Mouse (Mus musculus) heart, postnatal 0 days (tissue): ENCODE measurements around the gene Mtmr3. TPM values are rescaled to one million over a fixed set of nuclear protein-coding genes. Genes with fewer than 3 reads are reported as not detected.

ENCODE experiments used
- ATAC-seq: fragments of 200-750 bp; cut with Nextera tagmentation; 2 replicates; pipeline ENCODE4 v1.8.0; 2017; ENCODE audit warnings: low read depth, moderate number of reproducible peaks, moderate library complexity; ENCODE audit not compliant: insufficient read depth
- DNase-seq: peaks from one replicate; pipeline ENCODE4 v3.0.0-alpha.2; 2016; ENCODE audit warnings: low spot score
- H3K27ac ChIP-seq: fragments of 300-500 bp; sonication (generic); 2 replicates; pipeline ENCODE4 v1.5.1; 2014; ENCODE audit warnings: low read depth, mild to moderate bottlenecking
- H3K27me3 ChIP-seq: fragments of 300-500 bp; sonication (generic); 2 replicates; pipeline ENCODE4 v1.6.1; 2014; ENCODE audit warnings: low read length, mixed read lengths; ENCODE audit not compliant: control insufficient read depth, insufficient read depth
- H3K36me3 ChIP-seq: fragments of 300-500 bp; sonication (generic); replicated peaks from 2 replicates; pipeline ENCODE4 v1.6.1; 2014; ENCODE audit warnings: low read length, mixed read lengths; ENCODE audit not compliant: control insufficient read depth, insufficient read depth
- H3K4me1 ChIP-seq: fragments of 300-500 bp; sonication (generic); 2 replicates; pipeline ENCODE4 v1.6.1; 2014; ENCODE audit warnings: antibody characterized with exemption; ENCODE audit not compliant: control insufficient read depth, insufficient read depth
- H3K4me2 ChIP-seq: fragments of 300-500 bp; sonication (generic); 2 replicates; pipeline ENCODE4 v1.6.1; 2014; ENCODE audit warnings: low read depth, mild to moderate bottlenecking, low read length, moderate library complexity
- H3K4me3 ChIP-seq: fragments of 300-500 bp; sonication (generic); 2 replicates; pipeline ENCODE4 v1.5.1; 2014; ENCODE audit warnings: low read depth, low read length
- H3K9ac ChIP-seq: fragments of 300-500 bp; sonication (generic); replicated peaks from 2 replicates; pipeline ENCODE4 v1.6.1; 2014; ENCODE audit warnings: low read depth, low read length, mixed read lengths
- H3K9me3 ChIP-seq: fragments of 300-500 bp; sonication (generic); replicated peaks from 2 replicates; pipeline ENCODE4 v1.6.1; 2016; ENCODE audit warnings: low read length; ENCODE audit not compliant: control insufficient read depth
- CTCF ChIP-seq: IDR thresholded peaks from 2 replicates; pipeline ENCODE4 v1.5.1; 2016; ENCODE audit warnings: antibody characterized with exemption, control low read depth, low read depth
- EP300 ChIP-seq: IDR thresholded peaks from 2 replicates; pipeline ENCODE4 v1.6.1; 2016; ENCODE audit warnings: antibody characterized with exemption, low read depth
- WGBS: fragments of 180-500 bp; shearing (Covaris S2); extraction: QIAGEN DNeasy Blood & Tissue Kit; methylation state at CpG from one replicate; pipeline ENCODE4 v1.1.7; 2014; 5-methylcytosine and 5-hydroxymethylcytosine counted together
- polyA plus RNA-seq: library from polyadenylated mRNA; unstranded; fragments of >200 nt; fragmentation: Nextera tagmentation; extraction: Ambion mirVana; gene quantifications from 2 replicates; pipeline ENCODE4 v1.2.1, GENCODE M21; 2015
- total RNA-seq: library from RNA; depleted of rRNA; stranded (reverse); fragments of >200 nt; gene quantifications from 2 replicates; pipeline ENCODE4 v1.2.3, GENCODE M21; 2014; ENCODE audit warnings: low replicate concordance; rRNA removed

Gene Mtmr3
- total and polyA plus RNA-seq, 2 experiments from 2014 or later = 15.1 to 53.3 TPM

DNA sequence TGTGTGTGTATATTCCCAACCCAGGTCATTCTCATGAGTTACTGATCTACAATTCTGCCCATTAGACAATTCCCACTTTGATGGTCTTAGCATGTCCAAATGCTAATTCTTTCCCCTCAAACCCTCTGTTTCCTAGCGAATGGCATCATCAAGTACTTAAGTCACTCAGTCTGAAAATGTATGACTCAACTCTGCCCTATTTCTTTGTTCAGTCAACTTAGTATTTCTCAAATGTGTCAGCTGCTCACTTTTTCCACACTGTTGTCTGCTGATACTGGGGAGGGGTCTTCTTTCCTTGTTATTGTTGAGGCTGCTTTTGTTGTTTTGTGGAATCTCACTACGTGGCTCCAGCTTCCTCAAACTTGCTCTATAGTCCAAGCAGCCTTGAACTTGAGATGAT, 156.5 kb downstream of the Mtmr3 start:
- H3K9me3 ChIP-seq = no peaks in the 10 kb centered on the region
- no peaks in the 10 kb centered on the region for H3K4me1 ChIP-seq
- H3K4me2 ChIP-seq = no peak overlapping the region
- no peak for DNase-seq
- 53% methylated on average over 2 of the region's 2 CpGs for WGBS
- no peak for ATAC-seq
- no peak overlapping the region for H3K27ac ChIP-seq
- no peak for TF ChIP-seq EP300
- no peak for TF ChIP-seq CTCF
- H3K36me3 ChIP-seq = no peaks in the 10 kb centered on the region
- H3K4me3 ChIP-seq = no peak overlapping the region
- H3K9ac ChIP-seq = no peak overlapping the region
- H3K27me3 ChIP-seq = no peaks in the 10 kb centered on the region

DNA sequence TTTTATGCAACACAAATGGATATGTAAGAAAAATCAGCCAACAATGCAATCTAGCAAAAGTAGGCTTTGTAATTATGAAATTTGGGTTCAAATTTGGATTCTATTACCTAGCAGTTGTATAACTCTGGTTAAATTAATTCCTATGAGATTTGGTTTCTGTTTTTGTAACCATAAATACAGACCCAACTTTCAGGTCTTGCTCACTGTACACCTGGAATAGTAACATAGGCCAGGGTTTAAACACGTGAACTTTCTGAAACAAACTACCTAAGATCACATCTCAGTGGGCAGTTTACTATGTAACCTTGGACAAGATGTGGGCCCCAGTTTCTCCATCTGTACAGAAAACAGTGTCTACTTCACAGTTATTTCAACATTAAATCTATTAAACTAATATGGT, 157.3 kb downstream of the Mtmr3 start:
- H3K4me2 ChIP-seq = no peak overlapping the region
- no peaks in the 10 kb centered on the region for H3K27me3 ChIP-seq
- no peak overlapping the region for H3K4me3 ChIP-seq
- no peaks in the 10 kb centered on the region for H3K4me1 ChIP-seq
- no peaks in the 10 kb centered on the region for H3K9me3 ChIP-seq
- no peaks in the 10 kb centered on the region for H3K36me3 ChIP-seq
- H3K9ac ChIP-seq = no peak overlapping the region
- DNase-seq (no peak), ATAC-seq (no peak)
- no peak overlapping the region for H3K27ac ChIP-seq
- TF ChIP-seq EP300 (no peak), CTCF (no peak)
- WGBS = 86% methylated on average over 1 of the region's 1 CpGs

DNA sequence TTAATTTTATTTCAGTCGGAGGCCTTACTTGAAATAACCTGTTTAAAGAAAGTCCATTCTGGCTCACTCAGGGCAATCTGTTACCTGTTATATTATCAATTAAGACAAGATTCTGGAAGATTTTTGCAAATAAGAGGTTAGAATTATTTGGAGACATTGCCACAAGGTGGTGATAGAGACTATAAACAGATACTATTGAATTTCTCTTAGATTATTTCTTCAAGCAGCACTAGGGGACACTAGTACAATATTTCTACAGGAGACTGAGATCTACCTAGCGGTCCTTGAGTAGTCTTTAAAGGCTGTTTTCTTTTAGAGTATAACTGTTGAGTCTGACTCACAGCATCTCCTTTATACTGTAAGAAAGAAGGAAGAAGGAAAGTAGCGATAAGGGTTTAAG, 158.0 kb downstream of the Mtmr3 start:
- Histone ChIP-seq H3K27me3 (no peaks in the 10 kb centered on the region), H3K36me3 (no peaks in the 10 kb centered on the region), H3K4me2 (no peak overlapping the region), H3K9me3 (no peaks in the 10 kb centered on the region), H3K9ac (no peak overlapping the region), H3K27ac (no peak overlapping the region), H3K4me1 (no peaks in the 10 kb centered on the region), H3K4me3 (no peak overlapping the region)
- TF ChIP-seq EP300 (no peak), CTCF (peak; percentile 52)
- DNase-seq (peak; percentile 52), ATAC-seq (no peak)
- WGBS = 80% methylated on average over 3 of the region's 3 CpGs

DNA sequence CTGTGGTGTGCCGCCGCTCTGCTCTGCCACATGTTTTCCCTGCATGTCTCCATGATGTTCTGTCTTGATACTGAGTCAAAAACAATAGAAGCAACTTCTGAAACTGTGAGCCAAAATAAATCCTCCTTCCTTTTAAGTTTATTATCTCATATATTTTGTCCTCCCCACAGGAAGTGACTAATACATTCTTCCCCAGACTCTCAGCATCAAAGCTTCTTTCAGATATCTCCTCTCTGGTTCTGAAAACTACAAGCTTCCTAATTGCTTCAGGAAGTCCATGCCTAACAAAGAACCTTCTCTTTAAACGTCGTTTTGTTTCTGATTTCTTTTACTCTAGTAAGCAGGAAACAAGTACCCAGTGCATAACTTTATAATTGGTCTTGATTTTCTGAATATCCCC, 160.2 kb downstream of the Mtmr3 start:
- peak; percentile 10 for DNase-seq

More for the DNA sequence above, 160.2 kb downstream of the Mtmr3 start:
- no peak overlapping the region for H3K4me2 ChIP-seq
- no peak for ATAC-seq
- no peak for TF ChIP-seq EP300
- no peak for TF ChIP-seq CTCF
- no peak overlapping the region for H3K4me3 ChIP-seq
- no peaks in the 10 kb centered on the region for H3K4me1 ChIP-seq
- no peak overlapping the region for H3K9ac ChIP-seq
- no peaks in the 10 kb centered on the region for H3K9me3 ChIP-seq
- no peaks in the 10 kb centered on the region for H3K36me3 ChIP-seq
- no peak overlapping the region for H3K27ac ChIP-seq
- 47% methylated on average over 4 of the region's 4 CpGs for WGBS
- no peaks in the 10 kb centered on the region for H3K27me3 ChIP-seq

Other genes with a start within 250 kb of the Mtmr3 start
- 1.4 TPM in 1 of 2 replicates, not detected in the other for gene Hormad2, start 153.8 kb downstream of the Mtmr3 start, total RNA-seq
- 0.11 TPM in 1 of 2 replicates, not detected in the other for gene Hormad2, start 153.8 kb downstream of the Mtmr3 start, polyA plus RNA-seq
- gene Gm11032, start 25.2 kb upstream of the Mtmr3 start, total RNA-seq = not detected in 2 replicates
- gene Gm11032, start 25.2 kb upstream of the Mtmr3 start, polyA plus RNA-seq = not detected in 2 replicates
- gene Ascc2, start 42.9 kb upstream of the Mtmr3 start, total RNA-seq = 13.6 and 15.2 TPM in 2 replicates
- gene Ascc2, start 42.9 kb upstream of the Mtmr3 start, polyA plus RNA-seq = 10.1 and 10.6 TPM in 2 replicates
- gene Uqcr10, start 109.5 kb upstream of the Mtmr3 start, total RNA-seq = 721 and 837 TPM in 2 replicates
- gene Uqcr10, start 109.5 kb upstream of the Mtmr3 start, polyA plus RNA-seq = 3,434 and 3,656 TPM in 2 replicates
- 35.1 and 51.2 TPM in 2 replicates for gene Zmat5, start 109.8 kb upstream of the Mtmr3 start, total RNA-seq
- 50.5 and 54.1 TPM in 2 replicates for gene Zmat5, start 109.8 kb upstream of the Mtmr3 start, polyA plus RNA-seq
- not detected in 2 replicates for gene Cabp7, start 151.9 kb upstream of the Mtmr3 start, total RNA-seq
- 0.07 TPM in 1 of 2 replicates, not detected in the other for gene Cabp7, start 151.9 kb upstream of the Mtmr3 start, polyA plus RNA-seq